Mouse (Mus musculus) CH12.LX (cell line): ENCODE measurements around the gene Spock3.

Experiments used
- ELF1 ChIP-seq: IDR thresholded peaks from 2 replicates; pipeline ENCODE4 v1.6.1; 2014; ENCODE audit warnings: low read depth, mild to moderate bottlenecking, inconsistent platforms, low read length, improper control_type of control experiment
- IRF4 ChIP-seq: IDR thresholded peaks from 2 replicates; pipeline ENCODE4 v1.6.1; 2014; ENCODE audit warnings: low read depth, mild to moderate bottlenecking, inconsistent platforms, low read length, improper control_type of control experiment
- MAX ChIP-seq: IDR thresholded peaks from 2 replicates; pipeline ENCODE4 v1.6.1; 2011; ENCODE audit warnings: low read length, improper control_type of control experiment
- SIN3A ChIP-seq: IDR thresholded peaks from 2 replicates; pipeline ENCODE4 v1.6.1; 2012; ENCODE audit warnings: low read length, improper control_type of control experiment, inconsistent platforms
- ZKSCAN1 ChIP-seq: IDR thresholded peaks from 2 replicates; pipeline ENCODE4 v1.6.1; 2012; ENCODE audit warnings: low read depth, inconsistent platforms, low read length, improper control_type of control experiment, borderline replicate concordance

DNA sequence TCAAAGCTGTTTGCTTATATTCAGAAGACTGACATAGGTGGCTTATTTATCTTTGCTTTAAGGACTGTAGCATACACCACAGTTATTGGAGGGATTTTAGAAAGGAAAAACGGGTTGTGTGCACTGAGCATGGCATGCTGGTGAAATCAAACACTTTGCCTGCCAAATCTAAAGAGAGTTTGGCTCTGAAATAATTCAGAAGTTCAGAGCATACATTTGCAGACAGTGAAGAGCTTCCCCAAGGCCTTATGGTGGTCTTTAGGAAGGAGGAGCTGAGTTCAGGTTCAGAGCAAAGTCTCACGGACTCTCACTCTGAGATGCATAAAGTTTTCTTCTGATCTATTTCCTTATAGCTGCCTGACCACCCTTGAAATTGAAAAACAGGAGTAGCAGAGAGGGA, at the start of gene Spock3:
- TF ChIP-seq IRF4, result no peak
- TF ChIP-seq ELF1, result no peak
- no peak for TF ChIP-seq SIN3A
- no peak for TF ChIP-seq MAX
- no peak for TF ChIP-seq ZKSCAN1
